Mouse (Mus musculus): Measurements from ENCODE around the gene Upb1.

DNA sequence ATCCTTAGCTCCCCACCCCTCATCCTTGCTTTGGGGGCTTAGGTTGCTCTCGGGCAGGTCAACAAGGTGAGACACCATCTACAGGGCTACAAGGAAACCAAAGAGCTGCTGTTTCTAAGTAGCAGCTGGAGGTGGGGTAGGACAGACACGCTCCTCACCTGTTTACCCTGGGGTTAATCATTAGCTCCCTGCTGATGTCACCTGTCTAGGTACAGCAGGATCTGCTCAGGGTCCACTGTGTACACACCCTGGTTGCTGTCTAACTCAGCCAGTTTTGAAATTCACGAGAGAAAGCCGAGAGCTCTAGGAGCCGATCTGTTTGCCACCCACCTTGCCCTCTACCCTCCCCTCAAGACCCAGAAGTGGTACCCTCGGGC, 28.1 kb downstream of the Upb1 start:
- no peak for TF ChIP-seq CHD2 (IDR thresholded peaks at IDR 0.05; ENCODE audit: low read depth, low read length)
- no peak for TF ChIP-seq ZNF384 (IDR thresholded peaks at IDR 0.05; ENCODE audit: low read depth, low read length)
- no peak for TF ChIP-seq ZC3H11A (IDR thresholded peaks at IDR 0.05; ENCODE audit: borderline replicate concordance, low read depth, low read length)
- no peak for TF ChIP-seq HCFC1 (IDR thresholded peaks at IDR 0.05; ENCODE audit: borderline replicate concordance, insufficient read depth, low read length)

Data from ES-E14 (cell line).